Mouse (Mus musculus): ENCODE results near the gene Ranbp3. TPM values are rescaled to one million over a fixed set of nuclear protein-coding genes. Genes with fewer than 3 reads are reported as not detected.

Ranbp3 gene
- polyA plus RNA-seq, 1 experiment from 2014 or later, result 105 TPM

- Histone ChIP-seq H3K27ac (ENCODE audit: low read depth) (no peak overlapping the region), H3K4me2 (no peak overlapping the region), H3K27me3 (ENCODE audit: insufficient read depth, low read length) (no peaks in the 10 kb centered on the region), H3K9me3 (ENCODE audit: low read depth, low read length) (no peaks in the 10 kb centered on the region), H3K9ac (no peak overlapping the region), H3K4me3 (ENCODE audit: low read depth, low read length) (no peak overlapping the region), H3K4me1 (ENCODE audit: insufficient read depth) (no peaks in the 10 kb centered on the region), H3K36me3 (ENCODE audit: insufficient read depth) (no peaks in the 10 kb centered on the region)
- 64% methylated on average over 17 of the region's 17 CpGs for WGBS
- DNase-seq, result no peak
- TF ChIP-seq CTCF (IDR thresholded peaks at IDR 0.05; ENCODE audit: low read depth), result no peak
- ATAC-seq (ENCODE audit: insufficient read depth), result peak; percentile 38; the same call in 1 of the 2 replicates
Observed at GRCm38 (mm10) chr17:56740788-56741160, 67.7 kb downstream of the Ranbp3 start.

- H3K4me3 ChIP-seq (ENCODE audit: low read depth, low read length), result no peak overlapping the region
- no peaks in the 10 kb centered on the region for H3K9me3 ChIP-seq (ENCODE audit: low read depth, low read length)
- ATAC-seq (ENCODE audit: insufficient read depth) (no peak), DNase-seq (no peak)
- H3K27ac ChIP-seq (ENCODE audit: low read depth), result no peak overlapping the region
- no peaks in the 10 kb centered on the region for H3K27me3 ChIP-seq (ENCODE audit: insufficient read depth, low read length)
- WGBS, result 39% methylated on average over 5 of the region's 5 CpGs
- no peaks in the 10 kb centered on the region for H3K36me3 ChIP-seq (ENCODE audit: insufficient read depth)
- no peak for TF ChIP-seq CTCF (IDR thresholded peaks at IDR 0.05; ENCODE audit: low read depth)
- H3K9ac ChIP-seq, result no peak overlapping the region
- H3K4me1 ChIP-seq (ENCODE audit: insufficient read depth), result no peaks in the 10 kb centered on the region
- no peak overlapping the region for H3K4me2 ChIP-seq
Observed at GRCm38 (mm10) chr17:56744173-56744572, 71.1 kb downstream of the Ranbp3 start.

GRCm38 (mm10) chr17:56751404-56752072 lies 78.4 kb downstream of the Ranbp3 start:
- no peak overlapping the region for H3K27ac ChIP-seq (ENCODE audit: low read depth)
- peaks cover 60% of the 10 kb centered on the region for H3K27me3 ChIP-seq (ENCODE audit: insufficient read depth, low read length)
- ATAC-seq (ENCODE audit: insufficient read depth), result peak; percentile 52
- no peaks in the 10 kb centered on the region; the same call in 1 of the 2 replicates for H3K4me1 ChIP-seq (ENCODE audit: insufficient read depth)
- DNase-seq, result peak; percentile 80
- peak overlapping the region; percentile 16; the same call in 1 of the 2 replicates for H3K9ac ChIP-seq
- no peaks in the 10 kb centered on the region for H3K9me3 ChIP-seq (ENCODE audit: low read depth, low read length)
- peak overlapping the region; percentile 54 for H3K4me2 ChIP-seq
- no peaks in the 10 kb centered on the region for H3K36me3 ChIP-seq (ENCODE audit: insufficient read depth)
- TF ChIP-seq CTCF (IDR thresholded peaks at IDR 0.05; ENCODE audit: low read depth), result no peak
- peak overlapping the region; percentile 28; the same call in 1 of the 2 replicates for H3K4me3 ChIP-seq (ENCODE audit: low read depth, low read length)
- WGBS, result 20% methylated on average over 71 of the region's 71 CpGs

- Histone ChIP-seq H3K9ac (no peak overlapping the region), H3K9me3 (ENCODE audit: low read depth, low read length) (no peaks in the 10 kb centered on the region), H3K27me3 (ENCODE audit: insufficient read depth, low read length) (peaks cover 73% of the 10 kb centered on the region), H3K4me1 (ENCODE audit: insufficient read depth) (no peaks in the 10 kb centered on the region; the same call in 1 of the 2 replicates), H3K27ac (ENCODE audit: low read depth) (no peak overlapping the region), H3K4me3 (ENCODE audit: low read depth, low read length) (no peak overlapping the region), H3K36me3 (ENCODE audit: insufficient read depth) (no peaks in the 10 kb centered on the region), H3K4me2 (peak overlapping the region; percentile 15; the same call in 1 of the 2 replicates)
- ATAC-seq (ENCODE audit: insufficient read depth) (no peak), DNase-seq (no peak)
- WGBS, result 27% methylated on average over 15 of the region's 15 CpGs
- no peak for TF ChIP-seq CTCF (IDR thresholded peaks at IDR 0.05; ENCODE audit: low read depth)
Observed at GRCm38 (mm10) chr17:56753452-56753851, 80.4 kb downstream of the Ranbp3 start.

- WGBS, result 14% methylated on average over 36 of the region's 36 CpGs
- TF ChIP-seq CTCF (IDR thresholded peaks at IDR 0.05; ENCODE audit: low read depth), result no peak
- H3K4me2 ChIP-seq, result peak overlapping the region; percentile 37; the same call in 1 of the 2 replicates
- DNase-seq (peak; percentile 54), ATAC-seq (ENCODE audit: insufficient read depth) (no peak)
- no peaks in the 10 kb centered on the region; the same call in 1 of the 2 replicates for H3K4me1 ChIP-seq (ENCODE audit: insufficient read depth)
- H3K9ac ChIP-seq, result no peak overlapping the region
- H3K9me3 ChIP-seq (ENCODE audit: low read depth, low read length), result no peaks in the 10 kb centered on the region
- peaks cover 73% of the 10 kb centered on the region for H3K27me3 ChIP-seq (ENCODE audit: insufficient read depth, low read length)
- H3K27ac ChIP-seq (ENCODE audit: low read depth), result no peak overlapping the region
- no peaks in the 10 kb centered on the region for H3K36me3 ChIP-seq (ENCODE audit: insufficient read depth)
- H3K4me3 ChIP-seq (ENCODE audit: low read depth, low read length), result no peak overlapping the region
Observed at GRCm38 (mm10) chr17:56754271-56755185, 81.4 kb downstream of the Ranbp3 start.

- Histone ChIP-seq H3K27ac (ENCODE audit: low read depth) (no peak overlapping the region), H3K4me1 (ENCODE audit: insufficient read depth) (no peaks in the 10 kb centered on the region; the same call in 1 of the 2 replicates), H3K36me3 (ENCODE audit: insufficient read depth) (no peaks in the 10 kb centered on the region), H3K4me2 (peak overlapping the region; percentile 99), H3K9ac (peak overlapping the region; percentile 55), H3K27me3 (ENCODE audit: insufficient read depth, low read length) (peaks cover 60% of the 10 kb centered on the region), H3K9me3 (ENCODE audit: low read depth, low read length) (no peaks in the 10 kb centered on the region), H3K4me3 (ENCODE audit: low read depth, low read length) (peak overlapping the region; percentile 56)
- WGBS, result under 1% methylated on average over 45 of the region's 51 CpGs
- TF ChIP-seq CTCF (IDR thresholded peaks at IDR 0.05; ENCODE audit: low read depth), result peak; percentile 56
- no peak for DNase-seq
- ATAC-seq (ENCODE audit: insufficient read depth), result peak; percentile 21
Observed at GRCm38 (mm10) chr17:56756703-56757399, 83.8 kb downstream of the Ranbp3 start.
